Mouse (Mus musculus) left cerebral cortex, adult 2 months (tissue): ENCODE data around the gene Pcca. TPM values are rescaled to one million over a fixed set of nuclear protein-coding genes. Genes with fewer than 3 reads are reported as not detected.

Experiments
- DNase-seq, 2 experiments: peaks; one replicate each; pipeline ENCODE4 v3.0.0; 2021 to 2022; ENCODE audit warnings: low spot score in 2 of 2, mixed read lengths in 1 of 2; ENCODE audit errors: extremely low spot score in 1 of 2
- H3K27ac ChIP-seq: fragments of 200-600 bp; 2 replicates; pipeline ENCODE4 v1.8.1; 2022
- H3K4me3 ChIP-seq: fragments of 200-600 bp; 2 replicates; pipeline ENCODE4 v1.8.1; 2022
- CTCF ChIP-seq: fragments of 200-600 bp; IDR thresholded peaks from 2 replicates; pipeline ENCODE4 v1.8.1; 2022; ENCODE audit warnings: antibody characterized with exemption, mild to moderate bottlenecking, moderate library complexity
- intact Hi-C: fragments of 180-260 bp; cut with DNase I; formaldehyde crosslinking; loops from one replicate; pipeline ENCODE4 v1.15.1; 2025
- total RNA-seq, 2 experiments: library from RNA; stranded (reverse); gene quantifications; 2 replicates each; pipeline ENCODE4 v1.2.3; 2021

The Pcca gene
- total RNA-seq, 2 experiments from 2014 or later: 30.2 to 36.2 TPM

DNA sequence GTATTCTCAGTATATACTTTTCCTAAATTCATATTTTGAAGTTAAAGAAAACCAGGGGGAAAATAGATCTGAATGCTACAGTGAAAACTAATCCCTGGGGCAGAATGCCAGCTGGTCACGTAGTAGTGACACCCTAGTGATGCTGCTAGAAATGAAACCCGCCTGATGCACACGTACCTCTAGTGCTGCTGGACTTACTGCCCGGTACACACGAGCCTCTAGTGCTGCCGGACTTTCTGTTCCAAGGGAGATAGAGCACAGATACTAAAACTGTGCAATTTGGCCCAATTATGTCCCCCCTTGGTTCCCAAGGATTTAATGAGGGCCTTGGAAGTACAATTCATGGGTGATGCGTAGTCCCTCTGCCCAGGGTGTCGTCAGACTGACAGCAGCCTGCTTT lies 340.9 kb downstream of the Pcca start:
- Histone ChIP-seq H3K27ac (peak overlapping the region; percentile 84), H3K4me3 (no peak overlapping the region)
- intact Hi-C loops: loop anchor here (5.0 kb wide), 3 partner anchors 343 to 393 kb away; partner anchors contain the start of gene Pcca
- TF ChIP-seq CTCF: no peak
- no peak for DNase-seq

DNA sequence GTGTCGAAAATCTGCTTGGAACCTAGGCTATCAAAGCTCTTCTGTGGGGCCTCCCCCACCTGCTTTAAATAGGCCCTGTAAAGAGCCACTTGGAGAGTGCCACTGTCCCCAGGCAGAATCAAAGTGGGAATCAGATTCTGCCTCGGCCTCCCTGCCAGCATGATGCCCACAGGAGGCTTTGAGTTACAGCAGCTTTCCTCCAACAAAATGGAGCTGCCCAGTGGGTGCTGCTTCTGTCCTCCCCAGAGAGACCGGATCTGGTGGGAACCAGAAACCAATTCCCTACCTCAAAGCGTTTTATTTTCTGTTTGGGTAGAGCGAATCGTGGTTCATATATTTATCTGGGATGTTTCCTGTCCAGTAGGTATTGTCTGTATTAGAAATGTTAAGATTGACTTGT lies 341.5 kb downstream of the Pcca start:
- no peak for TF ChIP-seq CTCF
- intact Hi-C loops: loop anchor here (1.0 to 5.0 kb wide), 4 partner anchors 343 to 652 kb away; partner anchors contain the start of gene Pcca
- Histone ChIP-seq H3K4me3 (no peak overlapping the region), H3K27ac (peak overlapping the region; percentile 84)
- DNase-seq: no peak

DNA sequence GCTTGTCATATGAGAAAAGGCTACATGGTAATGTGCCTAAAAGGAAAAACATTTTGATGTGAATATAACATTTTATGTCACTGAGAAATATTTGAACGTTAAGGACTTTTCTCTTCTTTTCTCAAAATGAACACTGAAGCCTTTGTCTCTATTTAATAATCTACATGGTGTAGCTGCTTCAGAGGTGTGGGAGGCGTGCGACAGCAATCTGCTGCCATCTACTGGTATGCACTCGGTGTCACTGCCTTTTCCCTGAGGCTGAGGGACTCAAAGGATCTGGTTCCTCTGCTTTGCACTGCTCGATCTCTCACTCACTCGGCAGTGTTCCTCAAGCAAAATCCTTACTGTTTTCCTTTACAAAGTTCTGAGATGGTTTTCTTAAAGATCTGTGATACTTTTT lies 342.0 kb downstream of the Pcca start:
- peak; percentile 77 to 80 for DNase-seq
- intact Hi-C loops: loop anchor here (1.0 to 5.0 kb wide), 4 partner anchors 344 to 653 kb away; partner anchors contain the start of gene Pcca
- Histone ChIP-seq H3K27ac (peak overlapping the region; percentile 84; the same call in 1 of the 2 replicates), H3K4me3 (no peak overlapping the region)
- peak; percentile 99 for TF ChIP-seq CTCF

DNA sequence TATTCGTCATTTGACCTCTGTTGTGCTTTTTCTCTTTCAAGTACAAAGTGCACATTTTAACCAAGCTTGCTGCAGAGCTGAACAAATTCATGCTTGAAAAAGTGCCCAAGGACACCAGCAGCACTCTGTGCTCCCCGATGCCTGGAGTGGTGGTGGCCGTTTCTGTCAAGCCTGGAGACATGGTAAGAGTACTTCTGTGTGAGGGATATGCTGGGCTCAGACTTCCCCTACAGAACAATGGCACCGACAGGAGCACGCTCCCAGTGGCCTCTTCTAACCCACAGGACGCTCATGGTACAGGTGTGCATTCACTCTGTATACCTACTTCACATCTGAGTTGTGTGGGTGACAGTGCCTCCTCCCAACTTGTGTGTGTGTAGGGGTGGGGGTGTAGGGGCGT lies 342.6 kb downstream of the Pcca start:
- no peak overlapping the region for H3K27ac ChIP-seq
- DNase-seq: no peak
- no peak overlapping the region for H3K4me3 ChIP-seq
- TF ChIP-seq CTCF: no peak
- intact Hi-C loops: loop anchor here (1.0 to 5.0 kb wide), 4 partner anchors 344 to 653 kb away; partner anchors contain the start of gene Pcca

DNA sequence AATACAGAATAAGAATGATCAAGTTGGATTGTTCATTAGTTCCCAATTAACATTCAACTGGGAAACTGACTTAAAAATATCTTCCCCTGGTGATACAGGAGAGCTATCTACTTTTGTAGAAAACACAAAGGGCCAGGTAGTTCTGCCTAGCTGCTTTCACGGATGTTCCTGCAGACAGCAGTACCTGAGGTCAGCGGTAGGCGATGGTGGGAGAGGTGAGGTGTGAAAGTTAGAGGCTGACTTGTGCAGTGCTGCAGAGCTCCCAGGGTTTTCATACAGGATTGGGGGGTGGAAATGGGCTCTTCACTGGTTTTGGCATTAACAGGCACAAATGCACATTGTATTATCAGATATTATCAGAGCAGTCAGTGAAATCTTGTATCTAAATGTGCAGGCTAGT lies 343.7 kb downstream of the Pcca start:
- Histone ChIP-seq H3K4me3 (no peak overlapping the region), H3K27ac (no peak overlapping the region)
- TF ChIP-seq CTCF: no peak
- no peak for DNase-seq
- intact Hi-C loops: loop anchor here (5.0 kb wide), 3 partner anchors 345 to 395 kb away; partner anchors contain the start of gene Pcca

DNA sequence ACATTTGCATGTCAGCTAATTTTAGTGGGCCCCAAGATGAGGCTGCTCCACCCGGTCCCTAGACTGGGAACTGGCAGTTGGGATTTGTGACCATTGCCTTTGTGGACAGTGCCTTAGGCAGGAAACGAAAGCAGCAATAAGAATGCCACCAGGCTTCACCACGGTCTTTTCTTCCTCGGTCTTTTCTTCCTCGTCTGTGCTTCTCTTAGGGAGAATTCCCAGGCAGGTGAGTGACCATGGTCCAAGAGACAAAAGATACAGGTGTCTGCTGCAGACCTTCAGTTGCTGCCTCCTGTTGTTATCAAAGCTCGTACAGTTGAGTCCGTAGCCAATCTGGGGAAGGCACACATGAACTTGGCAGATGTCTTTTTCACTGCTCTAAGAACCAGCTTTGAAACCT lies 346.2 kb downstream of the Pcca start:
- DNase-seq: no peak
- intact Hi-C loops: no loop called here
- H3K27ac ChIP-seq: no peak overlapping the region
- no peak overlapping the region for H3K4me3 ChIP-seq
- no peak for TF ChIP-seq CTCF

DNA sequence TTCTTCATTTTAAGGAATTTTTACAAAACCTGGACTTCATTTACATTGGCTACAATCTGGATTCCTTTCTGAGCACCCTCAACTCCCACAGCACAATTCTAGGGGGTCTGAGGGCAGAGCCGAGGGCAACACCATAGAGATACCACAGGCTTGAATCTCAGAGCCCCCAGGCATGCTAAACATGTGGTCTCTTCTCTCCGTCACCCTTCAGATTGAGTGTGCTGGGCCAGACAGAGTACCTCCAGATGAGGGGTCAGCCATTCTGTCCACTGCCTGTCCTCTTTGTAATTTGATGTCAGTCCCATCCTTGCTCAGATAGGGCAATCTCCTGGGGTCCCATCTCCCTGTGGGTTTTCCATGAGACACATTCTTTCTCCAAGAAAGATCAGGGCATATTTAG lies 347.6 kb downstream of the Pcca start:
- no peak for DNase-seq
- intact Hi-C loops: no loop called here
- H3K27ac ChIP-seq: peak overlapping the region; percentile 1; the same call in 1 of the 2 replicates
- no peak overlapping the region for H3K4me3 ChIP-seq
- TF ChIP-seq CTCF: no peak

DNA sequence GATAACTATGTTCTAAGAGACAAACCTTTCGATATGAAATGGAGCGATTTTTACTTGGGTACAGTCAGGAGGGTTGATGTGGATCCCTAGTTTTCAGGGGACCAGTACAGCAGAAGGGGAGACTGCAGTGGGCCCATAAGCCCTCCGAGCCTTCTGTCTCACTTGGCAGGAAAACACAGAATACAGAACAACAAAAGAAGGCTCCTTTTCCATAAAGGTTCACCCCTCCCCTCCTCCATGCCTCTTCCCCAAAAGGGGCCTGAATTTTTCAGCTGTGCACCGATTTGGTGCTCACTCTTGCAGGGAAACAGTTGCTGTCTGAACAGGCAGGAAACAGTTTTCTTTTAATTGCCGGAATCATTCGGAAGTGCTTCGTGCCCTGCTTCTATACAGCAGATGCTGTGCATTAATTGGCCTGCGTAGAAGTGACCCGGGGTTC lies 348.1 kb downstream of the Pcca start:
- DNase-seq: no peak
- TF ChIP-seq CTCF: no peak
- intact Hi-C loops: no loop called here
- no peak overlapping the region for H3K4me3 ChIP-seq
- H3K27ac ChIP-seq: peak overlapping the region; percentile 1; the same call in 1 of the 2 replicates

DNA sequence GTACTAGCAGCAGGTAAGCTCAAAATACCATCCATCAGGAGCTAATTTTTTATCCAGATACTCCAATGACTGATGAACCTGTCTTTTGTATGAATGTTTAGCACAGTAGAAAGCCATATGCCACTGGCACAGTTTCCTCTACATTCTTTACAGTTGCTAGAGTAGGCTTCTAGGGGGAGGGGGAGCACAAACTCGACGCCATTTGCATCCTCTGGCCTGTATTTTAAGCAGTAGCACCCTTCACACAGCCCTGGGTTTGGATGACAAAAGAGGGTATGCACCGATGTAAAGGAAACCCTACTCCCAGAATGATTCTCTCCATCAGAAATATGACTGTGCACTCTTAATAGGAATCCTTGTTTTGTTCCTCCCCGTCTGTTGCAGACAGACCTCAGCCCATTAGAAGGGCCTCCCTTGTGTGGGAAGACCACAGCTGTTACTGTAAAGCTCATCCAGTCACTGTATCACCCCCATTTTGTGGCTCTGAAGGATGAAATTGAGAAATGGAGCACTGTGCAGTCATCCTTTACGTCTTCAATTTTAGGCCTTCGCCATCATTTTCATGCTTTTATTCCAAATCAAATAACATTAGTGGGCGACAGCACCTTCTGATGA lies 348.8 kb downstream of the Pcca start:
- intact Hi-C loops: no loop called here
- H3K4me3 ChIP-seq: no peak overlapping the region
- DNase-seq: no peak
- TF ChIP-seq CTCF: no peak
- H3K27ac ChIP-seq: no peak overlapping the region

DNA sequence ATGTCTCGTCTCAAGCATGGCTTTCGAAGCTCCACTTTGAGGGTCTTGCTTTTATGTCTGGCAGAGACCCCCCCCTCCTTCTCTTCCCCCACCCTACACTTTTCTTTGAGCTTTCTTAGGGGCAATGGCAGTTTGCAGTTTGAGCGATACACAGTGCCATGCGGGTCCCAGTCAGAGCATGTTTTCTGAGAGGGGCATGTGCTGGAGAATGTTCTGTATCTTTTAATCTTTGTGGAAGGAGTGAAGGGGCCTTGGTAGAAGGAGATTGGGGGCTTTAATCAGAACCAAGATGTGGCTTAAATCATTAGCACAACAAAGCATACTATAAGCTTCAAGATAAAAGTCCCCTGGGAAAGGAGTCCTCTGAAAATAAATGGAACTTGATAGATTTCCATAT lies 349.3 kb downstream of the Pcca start:
- no peak for TF ChIP-seq CTCF
- H3K27ac ChIP-seq: no peak overlapping the region
- intact Hi-C loops: no loop called here
- no peak overlapping the region for H3K4me3 ChIP-seq
- DNase-seq: no peak

DNA sequence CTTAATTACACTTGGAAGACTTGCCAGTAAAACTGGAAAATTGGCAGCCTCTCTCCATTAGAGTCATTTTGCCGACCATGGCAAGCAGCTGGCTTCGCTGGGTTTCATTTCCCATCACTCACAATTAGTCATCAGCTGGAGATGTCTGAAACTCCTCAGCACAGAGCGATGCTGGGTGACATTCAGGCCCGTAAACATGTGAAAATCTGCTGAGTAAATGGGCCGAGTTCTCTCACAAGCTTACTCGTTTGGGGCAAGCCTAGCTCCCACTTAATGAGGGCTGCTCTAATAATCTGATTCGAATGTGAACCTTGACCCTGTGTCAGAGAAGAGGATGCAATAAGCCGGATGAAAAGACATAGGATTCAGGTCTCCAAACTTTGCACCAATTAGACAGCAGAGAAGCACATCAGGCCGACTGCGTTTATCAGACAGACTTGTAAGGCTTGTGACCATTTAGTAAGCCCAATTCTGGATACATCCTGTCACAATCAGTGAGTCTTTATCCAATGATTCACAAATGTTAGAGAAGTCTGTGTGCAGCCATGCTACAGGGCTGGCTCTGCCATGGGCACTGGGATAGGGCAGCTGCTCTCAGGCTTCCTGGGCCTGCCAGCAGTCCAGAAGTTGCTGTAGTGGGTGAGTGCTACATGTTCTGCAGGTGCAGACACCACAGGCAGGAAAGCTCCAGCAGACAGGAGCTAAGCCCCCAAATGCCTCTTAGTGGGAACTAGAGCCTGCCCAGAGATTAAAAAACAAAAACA lies 349.9 kb downstream of the Pcca start:
- no peak for TF ChIP-seq CTCF
- peak overlapping the region; percentile 5; the same call in 1 of the 2 replicates for H3K27ac ChIP-seq
- DNase-seq: no peak

DNA sequence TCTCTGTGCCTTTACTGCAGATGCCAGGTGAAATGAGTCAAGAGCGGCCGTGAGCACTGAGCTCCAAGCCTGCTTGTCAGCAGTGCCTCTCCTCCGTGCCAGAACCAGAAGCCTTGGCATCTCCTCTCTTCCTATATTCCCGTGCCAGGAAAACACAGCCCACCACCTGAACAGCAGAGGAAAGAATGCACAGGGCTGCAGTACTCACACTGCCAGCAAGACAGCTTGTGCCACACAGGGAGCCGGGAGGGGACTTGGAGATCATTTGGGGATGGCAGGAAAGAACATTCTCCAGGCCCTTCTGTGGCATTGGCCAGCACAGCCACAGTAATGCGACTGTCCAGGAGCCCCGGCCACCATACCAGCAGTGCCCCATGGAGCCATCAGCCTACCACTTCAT lies 351.8 kb downstream of the Pcca start:
- no peak for TF ChIP-seq CTCF
- Histone ChIP-seq H3K27ac (no peak overlapping the region), H3K4me3 (no peak overlapping the region)
- intact Hi-C loops: no loop called here
- DNase-seq: peak in 1 of 2 experiments; percentile 33

More for the DNA sequence above, 349.9 kb downstream of the Pcca start:
- no peak overlapping the region for H3K4me3 ChIP-seq
- intact Hi-C loops: no loop called here
